Mouse (Mus musculus): ENCODE measurements around the gene Zfand3. TPM values are rescaled to one million over a fixed set of nuclear protein-coding genes. Genes with fewer than 3 reads are reported as not detected.

Zfand3 gene
- polyA plus RNA-seq, 1 experiment: 131 TPM

- no peak for DNase-seq (ENCODE audit: low spot score)
These were observed 47.2 kb downstream of the Zfand3 start for GRCm38 (mm10) chr17:30051523-30052346.

GRCm38 (mm10) chr17:30052347-30052742 is 47.8 kb downstream of the Zfand3 start:
- no peak for DNase-seq (ENCODE audit: low spot score)

- no peak for DNase-seq (ENCODE audit: low spot score)
These were observed 48.9 kb downstream of the Zfand3 start for GRCm38 (mm10) chr17:30053463-30053862.

DNA sequence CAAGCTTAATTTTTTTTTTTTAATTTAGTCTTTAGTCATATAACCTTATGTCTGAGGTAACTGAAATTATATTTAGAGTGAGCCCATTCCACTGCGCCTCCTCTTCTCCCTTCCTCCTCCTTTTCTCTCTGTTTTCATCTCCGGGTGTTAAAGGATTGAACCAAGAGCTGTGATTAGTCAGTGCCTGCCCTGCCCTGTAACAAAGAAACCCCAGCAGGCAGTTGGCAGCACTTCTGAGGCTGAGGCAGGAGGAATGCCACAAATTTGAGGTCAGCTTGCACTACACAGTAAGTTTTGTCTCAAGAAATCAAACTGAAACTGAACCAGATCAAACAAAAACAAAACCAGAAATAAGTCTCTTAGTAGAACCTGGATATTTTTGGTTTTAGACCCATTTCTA is 49.3 kb downstream of the Zfand3 start:
- DNase-seq (ENCODE audit: low spot score): no peak

DNA sequence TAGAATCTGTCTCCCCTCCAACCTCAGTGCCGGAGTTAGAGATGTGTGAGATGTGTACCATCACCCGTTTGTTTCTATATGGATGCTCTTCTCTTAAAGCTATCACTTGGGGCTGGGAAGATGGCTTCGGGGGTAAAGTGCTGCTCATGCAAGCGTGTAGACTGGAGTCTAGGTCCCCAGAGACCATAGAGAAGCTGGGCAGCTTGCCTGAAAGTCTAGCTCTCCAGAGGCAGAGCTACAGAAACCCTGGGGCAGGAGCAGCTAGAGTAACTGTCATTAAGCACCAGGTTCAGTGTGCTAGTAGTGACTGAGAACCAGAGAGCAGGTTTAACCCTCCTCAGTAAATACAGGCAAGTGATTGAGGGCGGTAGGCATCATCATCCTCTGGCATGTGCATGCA is 51.7 kb downstream of the Zfand3 start:
- DNase-seq (ENCODE audit: low spot score): no peak

- DNase-seq (ENCODE audit: low spot score): no peak
These were observed 54.1 kb downstream of the Zfand3 start for GRCm38 (mm10) chr17:30058594-30058993.

GRCm38 (mm10) chr17:30059066-30059465 is 54.5 kb downstream of the Zfand3 start:
- DNase-seq (ENCODE audit: low spot score): no peak

- no peak for DNase-seq (ENCODE audit: low spot score)
These were observed 56.7 kb downstream of the Zfand3 start for GRCm38 (mm10) chr17:30061100-30061837.

DNA sequence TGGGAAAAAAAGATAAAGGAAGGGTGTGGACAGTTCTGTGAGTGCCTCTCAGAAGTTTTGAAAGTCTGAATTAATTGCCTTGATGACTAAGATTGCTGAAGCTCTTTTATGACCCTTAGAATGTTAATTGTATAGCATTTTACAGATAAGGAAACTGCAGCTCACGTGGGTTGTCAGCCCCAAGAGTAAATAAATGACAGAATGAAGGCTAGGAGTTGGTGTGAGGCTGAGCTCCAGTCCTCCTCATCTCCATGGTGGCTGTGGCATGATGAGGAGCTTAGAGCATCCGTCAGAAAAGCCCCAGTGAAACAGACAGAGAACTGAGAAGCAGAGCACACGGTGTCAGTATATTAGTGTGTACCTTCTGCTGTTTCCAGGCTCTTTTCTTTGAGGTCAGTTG is 59.3 kb downstream of the Zfand3 start:
- no peak for DNase-seq (ENCODE audit: low spot score)

DNA sequence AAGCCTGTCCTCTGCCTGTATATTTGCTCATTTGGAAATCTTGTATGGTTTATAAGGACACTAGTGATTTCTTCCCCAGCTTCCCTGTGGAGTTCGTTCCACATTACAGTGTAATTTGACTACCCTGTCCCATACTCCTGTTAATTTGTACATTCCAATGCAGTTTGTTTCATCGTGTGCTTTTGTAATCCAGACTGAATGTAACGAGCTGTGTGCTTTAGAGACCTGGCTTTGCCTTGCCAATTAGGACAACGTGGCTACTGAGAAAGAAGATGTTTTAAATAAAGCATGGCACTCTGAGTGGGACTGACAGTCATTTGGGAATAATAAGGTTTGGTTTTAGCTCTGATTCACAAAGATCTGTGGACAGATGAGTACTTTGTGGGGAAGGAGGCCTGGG is 60.2 kb downstream of the Zfand3 start:
- no peak for DNase-seq (ENCODE audit: low spot score)

DNA sequence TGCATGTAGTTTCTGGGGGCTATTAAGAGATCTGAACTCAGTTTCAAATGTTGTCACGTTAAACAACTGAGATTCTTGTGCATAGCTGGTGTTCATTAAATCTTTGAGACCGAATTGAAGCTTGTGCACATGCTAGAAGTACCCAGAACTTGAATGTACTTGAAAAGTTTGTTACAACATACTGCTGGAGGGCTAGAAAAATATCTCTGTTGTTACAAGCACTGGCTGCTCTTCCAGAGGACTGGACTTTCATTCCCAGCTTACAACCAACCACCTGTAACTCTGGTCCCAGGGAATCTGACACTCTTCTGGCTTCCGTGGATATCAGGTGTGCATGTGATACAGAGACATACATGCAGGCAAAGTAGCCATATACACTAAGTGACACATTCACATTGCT is 65.2 kb downstream of the Zfand3 start:
- DNase-seq (ENCODE audit: low spot score): no peak

DNA sequence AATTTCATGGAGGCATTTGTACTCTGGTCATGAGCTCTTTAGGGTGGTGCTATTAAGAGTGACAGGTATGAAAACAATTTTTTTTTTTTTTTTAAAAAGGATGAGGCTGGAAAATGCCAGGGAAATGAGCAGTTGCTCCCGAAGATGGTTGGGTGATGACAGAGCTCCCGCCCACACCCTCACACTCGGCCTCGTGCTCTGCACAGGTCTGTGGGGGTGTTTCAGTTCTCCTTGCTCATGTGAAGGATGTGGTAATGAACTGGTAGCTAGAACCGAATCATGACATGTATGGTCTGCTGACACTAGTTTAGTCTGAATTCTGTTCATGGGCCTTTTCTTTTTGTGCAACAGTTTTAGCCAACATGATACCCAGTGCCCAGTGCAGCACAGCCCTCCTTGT is 66.1 kb downstream of the Zfand3 start:
- DNase-seq (ENCODE audit: low spot score): no peak

DNA sequence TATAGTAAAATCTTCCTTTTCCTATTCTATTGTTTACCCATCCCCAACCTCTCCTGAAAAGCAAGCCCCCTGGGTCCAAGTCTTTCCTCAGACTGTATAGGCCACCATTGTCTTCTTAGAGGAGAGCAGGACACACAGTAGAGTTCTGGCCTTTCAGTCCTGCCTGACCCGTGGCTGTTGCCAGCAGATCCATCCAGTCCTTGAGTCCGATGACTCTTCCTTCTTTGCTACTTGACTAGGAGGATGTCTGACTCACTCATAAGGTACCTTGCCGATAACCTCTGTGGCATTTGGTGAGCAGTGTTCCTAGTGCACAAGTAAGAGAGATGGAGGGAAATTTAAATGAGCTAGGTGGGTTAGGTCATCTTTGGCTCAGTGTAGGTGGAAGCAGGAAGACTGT is 68.1 kb downstream of the Zfand3 start:
- DNase-seq (ENCODE audit: low spot score): no peak

DNA sequence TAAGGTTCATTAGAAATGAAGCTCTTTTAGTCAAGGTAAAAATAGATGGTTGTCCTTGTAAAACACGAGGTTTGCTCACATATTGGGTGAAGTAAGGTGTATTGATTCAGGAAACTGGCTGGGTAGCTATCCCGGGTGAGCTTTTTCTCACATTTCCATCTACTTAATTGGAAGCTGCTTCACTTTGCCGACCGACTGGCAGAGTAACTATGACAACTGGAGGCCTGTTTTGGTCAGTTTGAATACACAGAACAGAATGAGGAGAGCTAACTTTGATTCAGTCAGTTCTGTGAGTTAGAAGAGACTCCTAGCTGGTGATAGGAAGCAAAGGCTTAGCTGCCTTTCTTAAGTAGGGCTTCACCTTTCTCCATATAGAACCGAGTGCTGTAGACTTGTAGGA is 71.4 kb downstream of the Zfand3 start:
- DNase-seq (ENCODE audit: low spot score): no peak

- no peak for DNase-seq (ENCODE audit: low spot score)
These were observed 79.5 kb downstream of the Zfand3 start for GRCm38 (mm10) chr17:30084007-30084406.

- no peak for DNase-seq (ENCODE audit: low spot score)
These were observed 82.2 kb downstream of the Zfand3 start for GRCm38 (mm10) chr17:30086695-30087094.

GRCm38 (mm10) chr17:30088431-30088830 is 83.9 kb downstream of the Zfand3 start:
- DNase-seq (ENCODE audit: low spot score): no peak

DNA sequence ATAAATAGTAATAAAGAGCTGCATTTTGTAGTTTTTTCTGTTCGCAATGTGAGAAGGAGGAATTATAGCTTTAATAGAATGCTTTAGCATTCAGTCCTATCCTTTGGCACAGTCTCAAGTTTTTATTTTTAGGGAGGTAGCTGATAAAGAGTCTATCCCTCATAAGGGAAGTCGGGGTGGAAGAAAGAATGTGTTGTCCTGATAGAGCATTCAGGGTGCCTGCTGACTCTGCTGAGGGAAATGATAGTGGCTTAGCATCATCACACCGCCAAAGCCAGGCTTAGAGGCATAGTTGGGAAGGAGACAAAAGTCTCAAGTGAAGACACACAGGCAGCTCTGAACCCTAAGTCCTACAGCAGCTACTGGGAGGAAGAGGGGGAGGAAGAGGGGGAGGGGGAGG is 85.9 kb downstream of the Zfand3 start:
- no peak for DNase-seq (ENCODE audit: low spot score)

- DNase-seq (ENCODE audit: low spot score): no peak
These were observed 88.7 kb downstream of the Zfand3 start for GRCm38 (mm10) chr17:30093148-30093749.

GRCm38 (mm10) chr17:30097156-30097555 is 92.6 kb downstream of the Zfand3 start:
- no peak for DNase-seq (ENCODE audit: low spot score)

- DNase-seq (ENCODE audit: low spot score): no peak
These were observed 93.1 kb downstream of the Zfand3 start for GRCm38 (mm10) chr17:30097677-30098076.

- DNase-seq (ENCODE audit: low spot score): no peak
These were observed 95.1 kb downstream of the Zfand3 start for GRCm38 (mm10) chr17:30099670-30100069.

DNA sequence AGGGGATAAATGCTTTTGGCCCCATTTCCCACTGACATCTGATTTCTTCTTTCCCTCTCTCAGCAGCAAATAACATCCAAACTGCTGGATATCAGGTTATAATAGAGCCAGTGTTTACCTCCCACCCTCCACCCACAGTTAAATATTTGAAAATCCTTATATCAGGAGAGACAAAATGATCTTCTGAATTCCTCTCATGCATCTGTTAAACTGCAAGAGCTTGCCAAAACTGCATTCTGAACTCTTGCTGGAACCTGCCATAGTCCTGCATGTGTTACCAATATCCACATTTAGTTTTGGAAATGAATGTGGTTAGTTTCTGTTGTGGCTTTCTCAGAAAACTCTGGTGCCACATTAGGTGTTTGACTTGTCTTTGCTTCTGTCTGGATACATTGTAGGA is 97.3 kb downstream of the Zfand3 start:
- no peak for DNase-seq (ENCODE audit: low spot score)

Data from urinary bladder, adult 2 months (tissue).